8 mouse cellular contexts compared by ENCODE assay signal in genomic region chr5:30919831-30920614, GRCm38 (mm10). TPM values are rescaled to one million over a fixed set of nuclear protein-coding genes. Genes with fewer than 3 reads are reported as not detected.
DNase-seq lines count a peak whose midpoint lies in the region; ATAC-seq and TF ChIP-seq lines count a peak whose summit lies in the region.

No protein-coding gene starts in this region.

- intact Hi-C loops in gastrocnemius, adult 2 months (cut with DNase I): no loop called here

- H3K9ac ChIP-seq in lung, postnatal 0 days (replicated peaks; ENCODE audit: low read depth): no peak overlapping the region
- H3K9ac ChIP-seq in hindbrain, postnatal 0 days (replicated peaks; ENCODE audit: low read length): no peak overlapping the region

- ATAC-seq in lung, postnatal 0 days: no peak
- no peak for ATAC-seq in hindbrain, postnatal 0 days

- peak overlapping the region; percentile 75 for H3K4me2 ChIP-seq in lung, postnatal 0 days (replicated peaks; ENCODE audit: low read depth, low read length)
- H3K4me2 ChIP-seq in hindbrain, postnatal 0 days (ENCODE audit: low read depth, low read length): 0 out of 2 replicates have a peak overlapping the region, but pooled peaks have one; percentile 5

- peaks cover 13% of the 10 kb centered on the region for H3K4me1 ChIP-seq in lung, postnatal 0 days (ENCODE audit: insufficient read depth, low read depth, low read length)
- H3K4me1 ChIP-seq in hindbrain, postnatal 0 days (ENCODE audit: insufficient read depth, low read length): peaks cover 14% of the 10 kb centered on the region
- H3K4me1 ChIP-seq in small intestine, adult 2 months (ENCODE audit: control insufficient read depth, insufficient read depth, insufficient read length, low read length): peaks cover 22% of the 10 kb centered on the region

- 60% methylated on average over 11 of the region's 11 CpGs for WGBS in lung, postnatal 0 days
- WGBS in hindbrain, postnatal 0 days: 65% methylated on average over 11 of the region's 11 CpGs
- 67% methylated on average over 11 of the region's 11 CpGs for WGBS in small intestine, adult 2 months

- no peak for TF ChIP-seq EP300 in lung, postnatal 0 days (IDR thresholded peaks at IDR 0.05)

- H3K36me3 ChIP-seq in lung, postnatal 0 days (ENCODE audit: insufficient read depth, low read length): peaks cover 12% of the 10 kb centered on the region; the same call in 1 of the 2 replicates
- H3K36me3 ChIP-seq in hindbrain, postnatal 0 days (ENCODE audit: insufficient read depth, low read length): no peaks in the 10 kb centered on the region
- H3K36me3 ChIP-seq in small intestine, adult 2 months (ENCODE audit: control insufficient read depth, insufficient read depth, low read length): no peaks in the 10 kb centered on the region; the same call in 1 of the 2 replicates

- no peak for DNase-seq in gastrocnemius, adult 2 months
- no peak for DNase-seq in gastrocnemius, postnatal 25 days
- peak; percentile 43 for DNase-seq in lung, postnatal 0 days (ENCODE audit: low spot score)
- DNase-seq in lung, postnatal 10 days: no peak
- no peak for DNase-seq in hindbrain, postnatal 0 days (ENCODE audit: low spot score)
- no peak for DNase-seq in adrenal gland, postnatal 4 days (ENCODE audit: low spot score in 2 of 2)
- DNase-seq in left cerebral cortex, adult 8-10 months (ENCODE audit: low spot score in 2 of 2): no peak

- no peaks in the 10 kb centered on the region for H3K27me3 ChIP-seq in lung, postnatal 0 days (replicated peaks; ENCODE audit: insufficient read depth, low read length)
- no peaks in the 10 kb centered on the region for H3K27me3 ChIP-seq in hindbrain, postnatal 0 days (ENCODE audit: insufficient read depth, low read length)
- no peaks in the 10 kb centered on the region for H3K27me3 ChIP-seq in small intestine, adult 2 months (ENCODE audit: control insufficient read depth, insufficient read depth, low read length)

- H3K4me3 ChIP-seq in gastrocnemius, adult 2 months: no peak overlapping the region; the same call in 1 of the 2 replicates
- no peak overlapping the region for H3K4me3 ChIP-seq in lung, postnatal 0 days (ENCODE audit: low read depth, low read length)
- no peak overlapping the region for H3K4me3 ChIP-seq in hindbrain, postnatal 0 days (ENCODE audit: low read length)
- peak overlapping the region; percentile 59 for H3K4me3 ChIP-seq in small intestine, adult 2 months (ENCODE audit: low read depth, low read length)

- no peak for TF ChIP-seq CTCF in gastrocnemius, adult 2 months (IDR thresholded peaks at IDR 0.05)
- no peak; the same call in 1 of the 2 replicates for TF ChIP-seq CTCF in lung, postnatal 0 days (IDR thresholded peaks at IDR 0.05)
- no peak for TF ChIP-seq CTCF in hindbrain, postnatal 0 days (IDR thresholded peaks at IDR 0.05; ENCODE audit: low read depth)
- no peak for TF ChIP-seq CTCF in small intestine, adult 2 months (IDR thresholded peaks at IDR 0.05; ENCODE audit: extremely low read depth, insufficient read length, insufficient replicate concordance, low read depth, low read length)

- H3K27ac ChIP-seq in gastrocnemius, adult 2 months: peak overlapping the region; percentile 94
- no peak overlapping the region for H3K27ac ChIP-seq in lung, postnatal 0 days (ENCODE audit: low read length)
- H3K27ac ChIP-seq in hindbrain, postnatal 0 days: no peak overlapping the region
- H3K27ac ChIP-seq in small intestine, adult 2 months (ENCODE audit: insufficient read depth, low read depth, low read length): peak overlapping the region; percentile 95

- no peak for TF ChIP-seq POLR2A in small intestine, adult 2 months (IDR thresholded peaks at IDR 0.05; ENCODE audit: low read depth, low read length)

- no peaks in the 10 kb centered on the region for H3K9me3 ChIP-seq in lung, postnatal 0 days (ENCODE audit: low read length)
- H3K9me3 ChIP-seq in hindbrain, postnatal 0 days (ENCODE audit: low read length): no peaks in the 10 kb centered on the region

RNA-seq across cellular contexts. Expression of gene Khk, which starts 1.2 kb away (rescaled TPM):
- 10 to 100 TPM; 29.2 to 30.8 TPM for total RNA-seq in gastrocnemius, adult 2 months (2021)
- 10 to 100 TPM; 25.2 to 34.5 TPM for total RNA-seq in gastrocnemius, postnatal 25 days (2021)
- polyA plus RNA-seq in lung, postnatal 0 days (2015; fragmentation: Nextera tagmentation; extraction: Ambion mirVana): 43.6 and 48.7 TPM in 2 replicates
- 3.0 and 14.6 TPM in 2 replicates for total RNA-seq in hindbrain, postnatal 0 days (2014; rRNA removed)
- 16.5 and 17.4 TPM in 2 replicates for polyA plus RNA-seq in hindbrain, postnatal 0 days (2015; fragmentation: Nextera tagmentation; extraction: Ambion mirVana)
- polyA plus RNA-seq in small intestine, adult 2 months (2012; rRNA removed): 285 and 579 TPM in 2 replicates
- 10 to 100 TPM; 57.2 to 64.8 TPM for total RNA-seq in adrenal gland, postnatal 4 days (2021)
- 10 to 100 TPM; 16.2 to 21.5 (median 18.9) TPM for total RNA-seq in left cerebral cortex, adult 8-10 months (2022)

RNA-seq across cellular contexts. Expression of gene Emilin1, which starts 6.8 kb away (rescaled TPM):
- total RNA-seq in gastrocnemius, adult 2 months (2021): 1 to 10 TPM; 2.7 to 7.7 TPM
- 10 to 100 TPM in 1 of 2 experiments, 1 to 10 TPM in 1; 9.3 to 10.9 TPM for total RNA-seq in gastrocnemius, postnatal 25 days (2021)
- 121 and 135 TPM in 2 replicates for polyA plus RNA-seq in lung, postnatal 0 days (2015; fragmentation: Nextera tagmentation; extraction: Ambion mirVana)
- total RNA-seq in hindbrain, postnatal 0 days (2014; rRNA removed): 8.1 and 9.3 TPM in 2 replicates
- polyA plus RNA-seq in hindbrain, postnatal 0 days (2015; fragmentation: Nextera tagmentation; extraction: Ambion mirVana): 10.3 and 10.5 TPM in 2 replicates
- 51.8 and 81.9 TPM in 2 replicates for polyA plus RNA-seq in small intestine, adult 2 months (2012; rRNA removed)
- total RNA-seq in adrenal gland, postnatal 4 days (2021): 100 to 1,000 TPM; 100 to 114 TPM
- total RNA-seq in left cerebral cortex, adult 8-10 months (2022): 1 to 10 TPM; 2.3 to 4.2 (median 2.8) TPM

RNA-seq across cellular contexts. Expression of gene Ost4, which starts 12.4 kb away (rescaled TPM):
- total RNA-seq in gastrocnemius, adult 2 months (2021): 100 to 1,000 TPM; 103 to 121 TPM
- 100 to 1,000 TPM; 103 to 117 TPM for total RNA-seq in gastrocnemius, postnatal 25 days (2021)
- 340 and 365 TPM in 2 replicates for polyA plus RNA-seq in lung, postnatal 0 days (2015; fragmentation: Nextera tagmentation; extraction: Ambion mirVana)
- 109 and 179 TPM in 2 replicates for total RNA-seq in hindbrain, postnatal 0 days (2014; rRNA removed)
- 224 and 236 TPM in 2 replicates for polyA plus RNA-seq in hindbrain, postnatal 0 days (2015; fragmentation: Nextera tagmentation; extraction: Ambion mirVana)
- polyA plus RNA-seq in small intestine, adult 2 months (2012; rRNA removed): 161 and 211 TPM in 2 replicates
- 100 to 1,000 TPM; 196 to 201 TPM for total RNA-seq in adrenal gland, postnatal 4 days (2021)
- 100 to 1,000 TPM in 1 of 4 experiments, 10 to 100 TPM in 3; 86.3 to 105 (median 90.6) TPM for total RNA-seq in left cerebral cortex, adult 8-10 months (2022)

RNA-seq across cellular contexts. Expression of gene Cgref1, which starts 25.4 kb away (rescaled TPM):
- 1 to 10 TPM; 2.0 to 2.9 TPM for total RNA-seq in gastrocnemius, adult 2 months (2021)
- 1 to 10 TPM; 3.4 to 4.3 TPM for total RNA-seq in gastrocnemius, postnatal 25 days (2021)
- 1.8 and 2.3 TPM in 2 replicates for polyA plus RNA-seq in lung, postnatal 0 days (2015; fragmentation: Nextera tagmentation; extraction: Ambion mirVana)
- 114 and 153 TPM in 2 replicates for total RNA-seq in hindbrain, postnatal 0 days (2014; rRNA removed)
- 77.4 and 88.0 TPM in 2 replicates for polyA plus RNA-seq in hindbrain, postnatal 0 days (2015; fragmentation: Nextera tagmentation; extraction: Ambion mirVana)
- 219 and 481 TPM in 2 replicates for polyA plus RNA-seq in small intestine, adult 2 months (2012; rRNA removed)
- 1 to 10 TPM; 3.5 to 6.0 TPM for total RNA-seq in adrenal gland, postnatal 4 days (2021)
- 10 to 100 TPM; 23.9 to 28.0 (median 27.1) TPM for total RNA-seq in left cerebral cortex, adult 8-10 months (2022)

RNA-seq across cellular contexts. Expression of gene Agbl5, which starts 31.5 kb away (rescaled TPM):
- 1 to 10 TPM; 1.6 to 2.3 TPM for total RNA-seq in gastrocnemius, adult 2 months (2021)
- 1 to 10 TPM; 2.0 to 2.5 TPM for total RNA-seq in gastrocnemius, postnatal 25 days (2021)
- 9.9 and 10.2 TPM in 2 replicates for polyA plus RNA-seq in lung, postnatal 0 days (2015; fragmentation: Nextera tagmentation; extraction: Ambion mirVana)
- 58.7 and 61.8 TPM in 2 replicates for total RNA-seq in hindbrain, postnatal 0 days (2014; rRNA removed)
- polyA plus RNA-seq in hindbrain, postnatal 0 days (2015; fragmentation: Nextera tagmentation; extraction: Ambion mirVana): 14.9 and 18.0 TPM in 2 replicates
- 4.1 and 10.2 TPM in 2 replicates for polyA plus RNA-seq in small intestine, adult 2 months (2012; rRNA removed)
- total RNA-seq in adrenal gland, postnatal 4 days (2021): 10 to 100 TPM; 26.8 to 30.6 TPM
- total RNA-seq in left cerebral cortex, adult 8-10 months (2022): 10 to 100 TPM; 14.6 to 18.2 (median 17.0) TPM

Comparison
In these comparisons a context has a peak if more than half of its experiments do, and no peak if none do; other contexts are left out.
1. H3K27ac ChIP-seq: peak in gastrocnemius, adult 2 months (single experiment) and small intestine, adult 2 months (single experiment); none in lung, postnatal 0 days (single experiment) and hindbrain, postnatal 0 days (single experiment).